Mouse (Mus musculus) spleen, adult 2 months (tissue): ENCODE measurements around the gene Tpd52l1. TPM values are rescaled to one million over a fixed set of nuclear protein-coding genes. Genes with fewer than 3 reads are reported as not detected.

Experiments
- DNase-seq, 2 experiments: peaks; one replicate each; pipeline versions ENCODE4 v3.0.0 to v3.0.0-alpha.2; 2012 to 2021; ENCODE audit warnings: low spot score in 2 of 2, low read depth in 1 of 2
- H3K27ac ChIP-seq: fragments of 200-500 bp; 2 replicates; pipeline ENCODE4 v1.5.1; 2012; ENCODE audit warnings: low read length, inconsistent platforms; ENCODE audit not compliant: insufficient read depth
- H3K27me3 ChIP-seq: fragments of 200-500 bp; 2 replicates; pipeline ENCODE4 v1.6.1; 2012; ENCODE audit warnings: mild to moderate bottlenecking, moderate library complexity, low read length, inconsistent platforms; ENCODE audit not compliant: control insufficient read depth, insufficient read depth
- H3K36me3 ChIP-seq: fragments of 200-500 bp; 2 replicates; pipeline ENCODE4 v1.6.1; 2012; ENCODE audit warnings: mild to moderate bottlenecking, low read length, inconsistent platforms; ENCODE audit not compliant: control insufficient read depth, insufficient read depth
- H3K4me1 ChIP-seq: fragments of 200-500 bp; 2 replicates; pipeline ENCODE4 v1.6.1; 2011; ENCODE audit warnings: inconsistent platforms; ENCODE audit not compliant: control insufficient read depth, insufficient read depth, insufficient read length
- H3K4me3 ChIP-seq: fragments of 200-500 bp; 2 replicates; pipeline ENCODE4 v1.5.1; 2011; ENCODE audit warnings: mild to moderate bottlenecking, inconsistent platforms; ENCODE audit not compliant: insufficient read depth, insufficient read length; ENCODE audit errors: extremely low read depth
- CTCF ChIP-seq: fragments of 200-500 bp; IDR thresholded peaks from 2 replicates; pipeline ENCODE4 v1.5.1; 2011; ENCODE audit warnings: mild to moderate bottlenecking, inconsistent platforms; ENCODE audit not compliant: insufficient read depth, insufficient read length, insufficient replicate concordance; ENCODE audit errors: extremely low read depth
- POLR2A ChIP-seq: fragments of 200-500 bp; IDR thresholded peaks from 2 replicates; pipeline ENCODE4 v1.6.1; 2011; ENCODE audit warnings: low read depth, low read length, inconsistent platforms
- WGBS: fragments of 180-500 bp; shearing (Covaris S2); methylation state at CpG from one replicate; pipeline ENCODE4 v1.1.7; 2018; 5-methylcytosine and 5-hydroxymethylcytosine counted together
- polyA plus RNA-seq: library from polyadenylated mRNA; depleted of rRNA; stranded (reverse); fragments of >200 nt; gene quantifications from 2 replicates; pipeline ENCODE4 v1.2.3, GENCODE M21; 2012

The Tpd52l1 gene
- polyA plus RNA-seq, 1 experiment: 0.25 TPM

GRCm38 (mm10) chr10:31351056-31351455, 94.7 kb downstream of the Tpd52l1 start:
- no peak for DNase-seq
- H3K4me3 ChIP-seq: no peak overlapping the region
- 77% methylated on average over 2 of the region's 2 CpGs for WGBS
- no peaks in the 10 kb centered on the region for H3K4me1 ChIP-seq
- TF ChIP-seq POLR2A (no peak), CTCF (no peak)
- H3K36me3 ChIP-seq: no peaks in the 10 kb centered on the region
- no peak overlapping the region for H3K27ac ChIP-seq
- H3K27me3 ChIP-seq: no peaks in the 10 kb centered on the region

DNA sequence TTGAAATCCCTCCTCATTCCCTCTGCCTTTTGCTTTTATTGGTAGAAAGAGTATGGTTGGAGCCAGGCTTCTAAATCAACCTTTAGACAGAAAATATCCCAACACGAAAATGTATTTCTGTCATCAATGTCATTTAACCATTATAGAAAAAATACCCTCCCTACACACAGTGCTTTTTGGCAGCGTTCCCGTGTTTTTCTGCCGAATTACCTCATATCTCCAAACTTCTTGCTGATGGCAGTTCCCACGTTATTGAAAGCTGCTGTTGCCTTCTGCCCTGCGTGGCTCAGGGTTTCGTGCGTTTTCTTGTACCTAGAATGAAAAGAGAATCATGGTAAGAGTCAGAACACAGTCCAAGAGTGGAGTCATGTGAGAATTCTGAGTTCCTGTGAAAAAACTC, 99.4 kb downstream of the Tpd52l1 start:
- Histone ChIP-seq H3K27ac (no peak overlapping the region), H3K36me3 (no peaks in the 10 kb centered on the region), H3K4me1 (no peaks in the 10 kb centered on the region), H3K4me3 (no peak overlapping the region), H3K27me3 (no peaks in the 10 kb centered on the region)
- TF ChIP-seq POLR2A (no peak), CTCF (no peak)
- no peak for DNase-seq
- 86% methylated on average over 8 of the region's 8 CpGs for WGBS

DNA sequence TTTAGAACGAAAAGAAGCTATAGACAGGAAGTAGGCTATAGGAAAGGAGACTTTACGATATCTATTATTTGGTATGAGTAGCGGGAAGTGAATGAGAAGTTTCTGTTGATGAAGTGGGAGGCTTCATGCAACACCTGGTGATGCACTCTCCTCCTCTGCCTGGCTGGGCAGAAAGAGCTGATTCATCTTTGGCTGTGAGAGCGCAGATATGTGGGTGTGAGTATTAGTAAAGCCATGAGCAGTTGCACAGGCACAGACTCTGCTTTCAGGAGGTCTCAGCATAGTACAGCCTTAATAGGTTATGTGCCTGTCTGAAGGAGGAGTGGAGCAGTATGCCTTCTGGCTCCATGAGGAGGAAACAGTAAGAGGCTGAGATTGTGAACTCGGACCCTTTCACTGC, 109.3 kb downstream of the Tpd52l1 start:
- H3K4me3 ChIP-seq: no peak overlapping the region
- H3K36me3 ChIP-seq: no peaks in the 10 kb centered on the region
- no peaks in the 10 kb centered on the region for H3K27me3 ChIP-seq
- H3K27ac ChIP-seq: no peak overlapping the region
- no peaks in the 10 kb centered on the region for H3K4me1 ChIP-seq
- 83% methylated on average over 5 of the region's 5 CpGs for WGBS
- TF ChIP-seq CTCF (no peak), POLR2A (no peak)
- no peak for DNase-seq

DNA sequence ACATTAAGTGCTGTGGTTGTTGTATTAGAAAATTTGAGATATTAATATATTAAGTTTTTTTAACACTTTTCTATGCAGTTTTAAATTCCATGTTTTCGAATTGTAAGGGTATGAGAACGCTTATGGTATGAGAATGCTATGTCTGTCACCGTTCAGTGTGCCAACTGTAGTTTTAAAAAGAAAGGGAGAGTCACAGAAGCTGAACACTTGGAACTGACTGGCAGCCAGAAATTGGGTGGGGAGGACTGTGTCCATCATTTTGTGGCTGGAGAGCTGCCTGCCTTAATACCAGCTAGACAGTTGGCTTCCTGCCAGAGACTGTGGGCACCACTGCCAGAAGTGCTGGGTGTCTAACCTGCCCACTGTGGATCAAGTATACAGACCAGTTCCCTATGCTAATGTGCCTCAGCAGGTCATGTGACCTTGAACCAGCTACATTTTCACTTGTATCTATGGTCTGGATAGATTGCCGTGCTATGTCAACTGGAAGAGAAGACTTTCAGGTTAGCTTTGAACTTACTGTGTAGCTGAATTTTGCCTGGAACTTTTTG, 114.5 kb downstream of the Tpd52l1 start:
- Histone ChIP-seq H3K27me3 (no peaks in the 10 kb centered on the region), H3K36me3 (peaks cover 16% of the 10 kb centered on the region), H3K4me1 (no peaks in the 10 kb centered on the region), H3K27ac (no peak overlapping the region), H3K4me3 (no peak overlapping the region)
- no peak for TF ChIP-seq CTCF
- TF ChIP-seq POLR2A: no peak
- WGBS: 79% methylated on average over 4 of the region's 4 CpGs
- no peak for DNase-seq

GRCm38 (mm10) chr10:31330286-31330962, 115.3 kb downstream of the Tpd52l1 start:
- WGBS: 92% methylated on average over 3 of the region's 3 CpGs
- H3K4me3 ChIP-seq: no peak overlapping the region
- no peaks in the 10 kb centered on the region for H3K4me1 ChIP-seq
- no peaks in the 10 kb centered on the region for H3K27me3 ChIP-seq
- H3K27ac ChIP-seq: no peak overlapping the region
- no peak for DNase-seq
- no peak for TF ChIP-seq CTCF
- TF ChIP-seq POLR2A: no peak
- peaks cover 17% of the 10 kb centered on the region for H3K36me3 ChIP-seq

DNA sequence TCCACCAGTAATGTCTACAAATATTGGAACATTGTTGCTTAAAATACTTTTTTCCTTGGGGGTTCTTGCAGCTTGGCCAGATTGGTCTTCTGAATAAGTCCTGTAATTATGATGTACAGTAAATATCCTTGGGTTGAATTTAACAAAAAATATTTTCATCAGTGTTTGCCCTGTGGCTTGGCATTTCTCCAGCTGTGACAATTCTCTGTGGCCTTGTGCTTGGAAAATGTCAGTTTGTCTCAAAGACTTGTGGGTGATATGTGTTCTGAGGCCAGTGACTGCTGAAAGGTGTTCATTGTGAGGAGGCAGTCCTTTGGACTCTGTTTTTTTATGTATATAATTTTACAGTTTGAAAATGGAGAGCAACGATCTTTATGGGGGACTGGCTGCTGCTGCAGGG, 116.3 kb downstream of the Tpd52l1 start:
- 84% methylated on average over 1 of the region's 1 CpGs for WGBS
- H3K27ac ChIP-seq: no peak overlapping the region
- no peaks in the 10 kb centered on the region for H3K4me1 ChIP-seq
- no peak overlapping the region for H3K4me3 ChIP-seq
- H3K27me3 ChIP-seq: no peaks in the 10 kb centered on the region
- H3K36me3 ChIP-seq: peaks cover 18% of the 10 kb centered on the region
- TF ChIP-seq CTCF (no peak), POLR2A (no peak)
- DNase-seq: no peak

DNA sequence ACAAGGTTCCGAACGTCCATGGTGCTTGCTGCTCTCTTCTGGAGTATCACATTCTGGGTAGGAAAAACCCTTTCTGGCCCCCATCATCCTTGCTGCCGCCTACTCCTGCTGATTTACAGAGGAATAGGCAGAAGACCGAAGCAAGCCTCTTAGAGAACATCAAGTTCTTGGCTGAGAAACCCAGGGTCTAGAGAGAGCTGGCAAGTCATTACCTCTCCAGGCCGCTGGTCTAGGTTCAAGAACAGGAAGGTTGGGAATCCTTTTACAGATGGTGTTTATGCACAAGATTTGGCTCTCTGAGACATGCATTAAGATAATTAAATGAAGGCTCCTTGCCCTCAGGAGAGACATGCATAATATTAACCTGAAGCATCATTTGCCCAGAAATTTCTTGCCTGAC, 127.3 kb downstream of the Tpd52l1 start:
- H3K36me3 ChIP-seq: peaks cover 17% of the 10 kb centered on the region
- no peaks in the 10 kb centered on the region for H3K4me1 ChIP-seq
- TF ChIP-seq CTCF (no peak), POLR2A (no peak)
- no peak overlapping the region for H3K27ac ChIP-seq
- no peaks in the 10 kb centered on the region for H3K27me3 ChIP-seq
- no peak for DNase-seq
- no peak overlapping the region for H3K4me3 ChIP-seq
- 91% methylated on average over 5 of the region's 5 CpGs for WGBS
